Mouse (Mus musculus) lung, postnatal 0 days (tissue): ENCODE results near the gene Zfp90. TPM values are rescaled to one million over a fixed set of nuclear protein-coding genes. Genes with fewer than 3 reads are reported as not detected.

ENCODE experiments used
- ATAC-seq: fragments of 200-750 bp; cut with Nextera tagmentation; 2 replicates; pipeline ENCODE4 v1.8.0; 2017; ENCODE audit warnings: moderate library complexity
- DNase-seq: peaks from one replicate; pipeline ENCODE4 v3.0.0-alpha.2; 2016; ENCODE audit warnings: low spot score
- H3K27ac ChIP-seq: fragments of 300-500 bp; sonication (generic); 2 replicates; pipeline ENCODE4 v1.5.1; 2014; ENCODE audit warnings: antibody characterized with exemption, mild to moderate bottlenecking, low read length, mixed read lengths
- H3K27me3 ChIP-seq: fragments of 300-500 bp; sonication (generic); replicated peaks from 2 replicates; pipeline ENCODE4 v1.6.1; 2014; ENCODE audit warnings: low read length, mixed read lengths; ENCODE audit not compliant: insufficient read depth
- H3K36me3 ChIP-seq: fragments of 300-500 bp; sonication (generic); 2 replicates; pipeline ENCODE4 v1.6.1; 2014; ENCODE audit warnings: low read length, mixed read lengths; ENCODE audit not compliant: insufficient read depth
- H3K4me1 ChIP-seq: fragments of 300-500 bp; sonication (generic); 2 replicates; pipeline ENCODE4 v1.6.1; 2014; ENCODE audit warnings: antibody characterized with exemption, low read depth, low read length, mixed read lengths; ENCODE audit not compliant: insufficient read depth
- H3K4me2 ChIP-seq: fragments of 300-500 bp; sonication (generic); replicated peaks from 2 replicates; pipeline ENCODE4 v1.6.1; 2014; ENCODE audit warnings: low read depth, mild to moderate bottlenecking, low read length, moderate library complexity, mixed read lengths
- H3K4me3 ChIP-seq: fragments of 300-500 bp; sonication (generic); 2 replicates; pipeline ENCODE4 v1.5.1; 2014; ENCODE audit warnings: low read depth, low read length
- H3K9ac ChIP-seq: fragments of 300-500 bp; sonication (generic); replicated peaks from 2 replicates; pipeline ENCODE4 v1.6.1; 2014; ENCODE audit warnings: low read depth, mild to moderate bottlenecking
- H3K9me3 ChIP-seq: fragments of 300-500 bp; sonication (generic); 2 replicates; pipeline ENCODE4 v1.6.1; 2016; ENCODE audit warnings: low read length, mixed read lengths
- CTCF ChIP-seq: IDR thresholded peaks from 2 replicates; pipeline ENCODE4 v1.5.1; 2016; ENCODE audit warnings: antibody characterized with exemption, mild to moderate bottlenecking
- EP300 ChIP-seq: IDR thresholded peaks from 2 replicates; pipeline ENCODE4 v1.6.1; 2016; ENCODE audit warnings: antibody characterized with exemption, mild to moderate bottlenecking, control low read depth
- WGBS: fragments of 180-500 bp; shearing (Covaris S2); extraction: QIAGEN DNeasy Blood & Tissue Kit; methylation state at CpG from one replicate; pipeline ENCODE4 v1.1.7; 2014; 5-methylcytosine and 5-hydroxymethylcytosine counted together
- polyA plus RNA-seq: library from polyadenylated mRNA; unstranded; fragments of >200 nt; fragmentation: Nextera tagmentation; extraction: Ambion mirVana; gene quantifications from 2 replicates; pipeline ENCODE4 v1.2.1, GENCODE M21; 2015

Zfp90 gene
- polyA plus RNA-seq, 1 experiment from 2014 or later: 9.9 TPM

DNA sequence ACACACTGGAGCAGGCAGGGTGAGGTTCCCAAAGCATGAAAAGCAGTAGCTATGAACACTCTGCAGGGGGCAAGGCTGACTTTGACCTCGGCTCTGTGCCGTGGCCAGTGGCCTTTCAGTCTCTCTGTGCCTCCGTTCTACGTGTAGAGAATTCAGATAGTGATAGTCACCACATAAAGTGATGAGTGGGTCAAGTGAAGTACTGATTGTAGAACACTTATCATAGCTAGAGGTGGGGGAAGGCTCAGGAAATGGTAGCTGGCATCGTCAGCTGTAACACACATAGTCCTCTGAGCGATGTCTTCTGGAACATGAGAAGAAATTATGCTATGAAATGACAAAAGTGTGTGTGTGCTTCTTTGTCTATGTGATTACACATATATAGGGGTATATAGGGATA lies 48.7 kb downstream of the Zfp90 start:
- TF ChIP-seq CTCF: no peak
- TF ChIP-seq EP300: no peak
- Histone ChIP-seq H3K4me3 (no peak overlapping the region), H3K27ac (no peak overlapping the region), H3K27me3 (no peaks in the 10 kb centered on the region), H3K36me3 (no peaks in the 10 kb centered on the region), H3K9ac (no peak overlapping the region), H3K9me3 (no peaks in the 10 kb centered on the region), H3K4me2 (no peak overlapping the region), H3K4me1 (no peaks in the 10 kb centered on the region)
- ATAC-seq (no peak), DNase-seq (no peak)
- WGBS: 83% methylated on average over 6 of the region's 6 CpGs

GRCm38 (mm10) chr8:106469485-106469884 lies 54.4 kb downstream of the Zfp90 start:
- no peak overlapping the region for H3K9ac ChIP-seq
- no peaks in the 10 kb centered on the region for H3K36me3 ChIP-seq
- no peak overlapping the region for H3K4me3 ChIP-seq
- no peak overlapping the region for H3K27ac ChIP-seq
- TF ChIP-seq CTCF (no peak), EP300 (no peak)
- no peaks in the 10 kb centered on the region for H3K9me3 ChIP-seq
- 41% methylated on average over 7 of the region's 7 CpGs for WGBS
- no peaks in the 10 kb centered on the region for H3K4me1 ChIP-seq
- H3K4me2 ChIP-seq: no peak overlapping the region
- ATAC-seq: no peak
- no peak for DNase-seq
- H3K27me3 ChIP-seq: no peaks in the 10 kb centered on the region

GRCm38 (mm10) chr8:106474001-106474400 lies 58.9 kb downstream of the Zfp90 start:
- no peaks in the 10 kb centered on the region for H3K36me3 ChIP-seq
- WGBS: 78% methylated on average over 5 of the region's 5 CpGs
- no peaks in the 10 kb centered on the region for H3K4me1 ChIP-seq
- H3K27me3 ChIP-seq: no peaks in the 10 kb centered on the region
- H3K4me3 ChIP-seq: no peak overlapping the region
- ATAC-seq (no peak), DNase-seq (no peak)
- no peak overlapping the region for H3K27ac ChIP-seq
- no peak overlapping the region for H3K9ac ChIP-seq
- no peak for TF ChIP-seq CTCF
- no peak for TF ChIP-seq EP300
- no peaks in the 10 kb centered on the region for H3K9me3 ChIP-seq
- no peak overlapping the region for H3K4me2 ChIP-seq

Other genes starting within 250 kb of the Zfp90 start
- gene Slc7a6, start 246.5 kb upstream of the Zfp90 start, polyA plus RNA-seq: 38.9 and 39.7 TPM in 2 replicates
- 19.0 and 22.6 TPM in 2 replicates for gene Slc7a6os, start 204.4 kb upstream of the Zfp90 start, polyA plus RNA-seq
- gene Prmt7, start 204.4 kb upstream of the Zfp90 start, polyA plus RNA-seq: 19.4 and 19.5 TPM in 2 replicates
- gene Smpd3, start 77.3 kb upstream of the Zfp90 start, polyA plus RNA-seq: 1.5 and 1.7 TPM in 2 replicates
- not detected in 2 replicates for gene 6030452D12Rik, start 85.2 kb downstream of the Zfp90 start, polyA plus RNA-seq
- 2.3 and 2.6 TPM in 2 replicates for gene Cdh3, start 95.6 kb downstream of the Zfp90 start, polyA plus RNA-seq
- gene Gm10073, start 158.1 kb downstream of the Zfp90 start, polyA plus RNA-seq: 8.0 and 9.0 TPM in 2 replicates
- gene Cdh1, start 188.0 kb downstream of the Zfp90 start, polyA plus RNA-seq: 88.2 and 106 TPM in 2 replicates